Mouse (Mus musculus): ENCODE measurements around the gene Igfbp1.

The Igfbp1 gene

DNA sequence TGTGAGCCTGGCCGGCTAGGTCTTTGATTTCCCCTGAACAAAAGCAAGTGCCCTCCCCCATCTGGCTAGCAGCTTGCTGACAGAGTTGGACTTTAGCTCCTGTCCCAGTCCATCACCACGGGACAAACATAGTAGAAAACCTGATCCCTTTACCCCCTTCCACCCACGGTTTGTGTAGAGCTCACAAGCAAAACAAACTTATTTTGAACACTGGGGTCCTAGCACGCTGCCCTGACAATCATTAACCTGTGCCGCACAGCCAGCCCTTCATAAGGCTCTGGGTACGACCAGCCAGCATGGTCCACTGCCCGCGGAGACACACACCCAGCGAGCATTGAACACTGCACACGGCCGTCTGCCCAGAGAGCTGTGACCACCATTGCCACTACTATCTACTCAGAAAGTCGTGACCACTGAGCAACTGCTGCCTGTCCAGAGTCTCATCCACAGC lies at the start of gene Igfbp1:
Gene Igfbp1, plus strand, starts transcription at position 292 of the 451 bp plus-strand sequence.
- peak; percentile 85 to 89 for DNase-seq

DNA sequence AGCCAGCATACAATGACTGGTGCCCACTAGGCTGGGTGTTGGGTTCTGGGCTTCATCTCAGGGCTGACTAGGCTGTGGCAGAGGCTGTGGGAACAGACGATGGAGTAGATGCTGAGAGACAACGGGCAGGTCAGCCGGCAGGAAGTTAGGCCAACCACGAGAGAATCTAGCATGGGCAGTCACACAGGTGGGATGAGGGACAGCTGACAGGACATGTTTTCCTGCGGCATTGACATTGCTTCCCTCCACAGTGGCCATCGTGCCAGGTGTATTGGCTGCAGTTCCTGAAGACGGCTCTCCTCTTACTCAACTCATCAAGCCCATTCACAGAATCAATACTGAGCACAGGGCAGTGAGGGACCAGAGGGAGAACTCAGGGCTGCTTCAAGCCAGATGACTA lies 49.6 kb upstream of the Igfbp1 start:
- no peak for DNase-seq

DNA sequence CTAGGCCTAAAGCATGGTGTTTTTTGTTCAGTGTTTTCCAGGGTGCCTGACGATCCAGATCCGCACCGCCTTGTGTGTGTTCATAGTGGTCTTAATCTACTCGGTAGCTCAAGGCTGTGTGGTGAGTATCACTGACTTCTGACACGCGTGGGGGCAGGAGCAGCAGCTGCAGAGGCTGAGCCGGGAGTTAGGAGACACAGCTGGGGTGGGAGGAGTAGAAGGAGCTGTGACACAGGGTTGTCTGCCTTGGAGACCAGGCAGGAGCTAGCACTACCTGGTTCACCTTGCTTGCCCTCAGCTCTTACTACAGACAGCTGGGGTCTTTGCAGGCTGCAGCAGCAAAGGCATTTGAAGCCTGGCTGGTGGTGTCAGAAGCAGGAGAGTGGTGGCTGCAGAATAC lies 48.1 kb upstream of the Igfbp1 start:
- no peak for DNase-seq

DNA sequence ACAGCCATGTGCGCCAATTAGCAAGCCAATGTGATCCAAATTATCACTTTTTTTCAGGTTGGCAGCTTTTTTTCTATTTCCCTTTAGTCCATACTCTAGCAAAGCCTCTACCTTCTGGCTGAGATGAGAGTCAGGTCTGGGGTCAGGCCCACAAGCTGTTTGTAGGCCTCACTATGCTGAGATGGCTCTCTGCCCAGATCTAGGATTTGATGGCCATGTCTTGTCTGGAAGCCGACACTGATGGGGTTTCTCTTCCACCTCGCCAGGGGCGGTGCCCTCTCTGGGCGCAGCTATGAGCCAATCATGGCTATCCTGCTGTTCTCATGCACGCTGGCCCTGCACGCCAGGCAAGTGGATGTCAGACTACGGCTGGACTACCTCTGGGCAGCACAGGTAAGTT lies 47.1 kb upstream of the Igfbp1 start:
- no peak for DNase-seq

DNA sequence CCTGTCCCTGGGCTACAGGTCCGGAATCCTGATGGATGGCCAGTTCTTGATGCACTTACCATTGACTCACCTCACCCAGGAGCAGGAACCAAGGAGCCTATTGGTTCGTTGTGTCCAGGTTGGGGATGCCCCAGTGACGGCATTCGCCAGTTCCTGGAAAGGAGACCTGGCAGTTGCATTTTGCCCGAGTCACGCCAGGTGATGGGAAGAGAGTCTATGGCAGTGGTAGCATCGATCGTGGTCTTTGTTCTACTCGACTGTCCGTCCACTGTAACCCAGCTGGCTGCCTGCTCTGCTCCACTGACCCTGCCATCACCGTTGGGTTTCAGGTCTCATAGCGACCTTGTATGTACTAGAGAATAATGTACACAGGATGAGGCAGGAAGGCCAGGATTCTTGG lies 45.2 kb upstream of the Igfbp1 start:
- no peak for DNase-seq

DNA sequence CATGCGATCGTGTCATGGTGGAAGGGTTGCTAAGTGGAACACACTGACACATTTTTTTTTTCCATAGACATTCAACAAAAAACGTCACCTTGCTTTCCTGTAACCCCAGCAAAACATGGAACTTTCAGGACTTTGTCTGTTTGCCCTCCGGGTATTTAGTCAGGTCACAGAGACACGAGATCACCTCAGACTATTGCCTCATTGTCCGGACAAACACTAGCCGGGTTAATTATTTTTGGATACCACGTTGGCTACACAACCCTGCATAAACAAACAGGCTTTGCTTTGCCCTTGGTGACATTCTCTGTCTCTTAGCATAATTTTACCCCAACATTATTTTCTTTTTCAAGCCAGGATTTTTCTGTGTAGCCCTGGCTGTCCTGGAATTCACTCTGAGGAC lies 44.5 kb upstream of the Igfbp1 start:
- peak; percentile 53 to 83 for DNase-seq

DNA sequence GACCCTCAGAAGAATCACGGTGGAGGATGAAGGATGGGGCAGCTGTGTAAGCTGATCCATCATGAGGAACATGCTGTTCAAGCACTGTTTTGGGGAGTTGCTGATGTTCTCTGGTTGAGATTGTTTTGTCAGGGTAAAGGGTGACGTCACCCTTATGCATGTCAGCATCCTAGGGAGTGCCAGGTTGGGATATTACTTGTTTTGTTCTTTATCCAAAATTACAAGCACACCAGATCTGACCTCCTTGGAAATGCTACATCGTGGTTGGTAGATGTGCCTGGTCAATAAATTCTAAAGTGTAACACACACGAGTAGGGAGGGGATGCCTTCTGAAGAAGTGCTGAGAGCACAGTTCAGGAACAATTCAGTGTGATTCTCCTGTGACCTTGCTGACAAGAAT lies 41.2 kb upstream of the Igfbp1 start:
- DNase-seq, result peak in 1 of 2 experiments; percentile 12

DNA sequence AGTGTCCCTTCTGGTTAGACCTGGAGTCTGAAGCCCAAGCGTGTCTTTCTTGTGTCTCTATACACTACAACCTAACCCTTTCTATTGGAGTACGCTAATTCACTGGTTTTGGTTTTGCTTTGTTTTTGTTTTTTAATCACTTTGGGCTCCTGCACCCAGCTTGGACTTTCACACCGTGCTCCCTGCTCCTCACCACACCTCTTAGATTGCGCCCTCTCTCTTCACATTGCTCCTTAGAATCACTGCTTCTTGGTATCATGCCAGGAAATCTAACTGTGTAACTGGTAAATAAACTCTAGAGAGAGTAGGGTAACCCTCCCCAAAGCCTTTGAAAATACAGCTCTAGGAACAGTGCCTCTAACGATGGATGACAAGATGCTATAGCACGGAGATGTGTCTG lies 39.4 kb upstream of the Igfbp1 start:
- peak; percentile 43 to 73 for DNase-seq

DNA sequence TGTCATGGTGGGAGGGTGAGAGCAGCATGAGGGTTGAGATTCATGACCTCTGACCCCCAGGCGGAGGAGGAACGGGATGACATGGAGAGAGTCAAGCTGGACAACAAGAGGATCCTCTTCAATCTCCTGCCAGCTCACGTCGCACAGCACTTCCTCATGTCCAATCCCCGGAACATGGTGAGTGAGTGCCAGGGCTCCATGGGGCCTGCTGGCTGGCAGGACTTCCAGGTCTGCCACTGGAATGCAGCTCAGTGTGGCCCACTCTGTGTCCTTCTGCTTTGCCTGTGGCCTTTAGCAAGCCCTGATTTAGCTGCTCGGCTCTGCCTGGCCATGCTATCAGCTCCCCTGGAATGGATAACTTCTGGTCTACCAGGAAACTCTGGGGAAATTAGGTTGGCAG lies 37.4 kb upstream of the Igfbp1 start:
- DNase-seq, result peak in 1 of 2 experiments; percentile 31

DNA sequence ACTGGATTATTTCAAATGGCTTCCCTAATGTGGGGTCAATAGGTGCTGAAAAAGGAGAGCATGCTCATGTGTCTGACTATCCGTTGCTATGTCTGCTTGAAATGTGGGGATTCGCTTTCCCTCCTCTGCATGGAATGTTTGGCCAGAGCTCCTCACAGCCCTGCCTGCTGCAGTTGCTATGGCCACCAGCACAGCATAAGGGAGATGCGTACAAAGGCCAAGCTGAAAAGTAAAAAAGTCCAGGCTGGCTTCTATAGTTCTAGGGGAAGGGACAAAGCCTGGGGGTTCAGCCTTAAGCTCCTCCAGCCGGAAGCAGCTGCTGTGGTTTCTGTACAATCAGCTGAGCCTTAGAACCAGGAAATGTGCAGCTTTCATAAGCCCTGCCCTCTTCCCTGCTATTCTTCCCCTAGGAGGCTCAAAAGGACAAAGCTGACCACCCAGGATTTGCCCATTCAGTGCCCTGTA lies 36.9 kb upstream of the Igfbp1 start:
- no peak for DNase-seq

DNA sequence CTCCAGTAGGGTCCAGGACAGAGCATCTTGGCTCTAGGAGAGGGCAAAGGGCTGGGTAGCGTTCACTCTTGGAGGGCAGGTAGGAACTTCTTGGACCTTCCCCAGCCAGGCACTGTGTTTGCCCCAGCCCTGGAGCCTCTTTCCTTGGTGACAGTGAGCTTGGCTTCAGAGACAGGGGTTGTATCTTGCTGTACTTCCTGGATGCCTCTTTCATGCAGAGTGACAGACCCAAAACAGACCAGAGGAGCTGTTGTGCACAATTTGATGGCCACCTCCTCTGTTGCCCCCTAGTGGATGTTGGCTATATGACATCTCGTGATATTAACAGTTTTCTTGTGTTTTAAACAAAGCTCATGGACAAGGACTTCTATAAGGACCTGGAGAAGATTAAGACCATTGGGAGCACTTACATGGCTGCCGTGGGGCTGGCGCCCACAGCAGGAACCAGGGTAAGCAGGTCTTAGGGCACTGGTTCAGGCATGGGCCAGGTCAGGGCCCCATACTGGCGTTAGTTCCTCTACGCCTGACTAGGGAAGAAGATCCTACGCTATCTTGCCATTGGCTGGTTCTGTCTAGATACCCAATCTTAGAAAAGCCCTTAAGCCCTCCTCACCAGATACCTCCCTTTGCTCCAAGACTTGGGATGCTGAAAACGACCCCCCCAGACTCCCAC lies 35.9 kb upstream of the Igfbp1 start:
- peak; percentile 38 to 41 for DNase-seq

DNA sequence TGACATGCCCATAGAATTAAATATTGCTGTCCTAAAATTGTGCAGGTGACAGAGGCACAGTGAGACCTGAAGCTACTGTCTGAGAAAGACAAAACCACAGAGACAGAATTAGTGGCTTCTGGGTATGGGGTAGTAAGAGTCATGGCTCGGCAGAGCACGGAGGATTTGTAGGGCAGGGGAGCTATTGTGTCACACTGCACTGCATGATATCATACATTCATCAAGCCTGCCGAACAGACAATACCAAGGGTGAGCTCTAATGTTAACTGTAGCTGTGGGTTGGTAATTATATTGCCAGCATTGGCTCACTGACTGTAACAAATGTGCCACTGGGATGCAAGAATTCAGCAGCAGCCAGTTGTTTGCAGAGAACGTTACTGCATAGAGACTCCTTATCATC lies 33.2 kb upstream of the Igfbp1 start:
- DNase-seq, result no peak

DNA sequence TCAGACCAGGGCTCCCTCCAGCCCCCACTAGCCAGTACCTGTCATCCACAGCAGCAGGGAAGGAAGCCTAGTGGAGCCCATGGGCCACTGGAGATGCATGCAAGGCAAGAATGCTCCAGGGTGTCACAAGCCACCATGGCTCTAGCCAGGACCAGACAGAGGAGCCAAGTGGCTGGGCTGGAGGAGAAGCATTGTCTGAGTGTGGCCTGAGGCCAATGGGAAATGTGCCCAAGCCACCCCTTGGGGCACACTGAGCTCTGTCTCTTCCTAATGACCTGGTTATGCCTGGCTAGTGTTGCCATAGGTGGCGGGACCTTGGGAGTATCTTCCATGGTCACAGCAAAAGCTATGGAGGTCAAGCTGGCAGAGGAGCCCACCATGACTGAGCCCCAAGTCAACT lies 27.9 kb upstream of the Igfbp1 start:
- DNase-seq, result no peak

DNA sequence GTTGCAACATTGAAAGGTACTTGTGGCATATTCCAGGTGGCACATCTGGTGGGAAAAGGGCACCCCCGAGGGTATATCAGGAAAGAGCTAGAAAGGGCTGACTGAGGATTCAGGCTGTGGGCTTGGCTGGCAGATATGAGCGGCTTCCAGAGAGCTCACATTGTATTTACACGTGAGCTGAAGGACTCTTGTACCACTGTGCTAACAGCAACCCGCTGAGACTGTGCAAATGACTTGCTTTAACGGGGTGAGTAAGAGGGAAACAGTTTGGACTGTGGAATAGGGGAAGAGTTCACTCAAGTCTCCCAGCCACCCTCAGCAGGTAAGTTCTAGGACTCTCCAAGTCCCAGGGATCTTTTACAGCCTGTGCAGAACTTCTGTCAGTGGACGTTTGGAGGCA lies 23.9 kb upstream of the Igfbp1 start:
- DNase-seq, result peak; percentile 52 to 83

DNA sequence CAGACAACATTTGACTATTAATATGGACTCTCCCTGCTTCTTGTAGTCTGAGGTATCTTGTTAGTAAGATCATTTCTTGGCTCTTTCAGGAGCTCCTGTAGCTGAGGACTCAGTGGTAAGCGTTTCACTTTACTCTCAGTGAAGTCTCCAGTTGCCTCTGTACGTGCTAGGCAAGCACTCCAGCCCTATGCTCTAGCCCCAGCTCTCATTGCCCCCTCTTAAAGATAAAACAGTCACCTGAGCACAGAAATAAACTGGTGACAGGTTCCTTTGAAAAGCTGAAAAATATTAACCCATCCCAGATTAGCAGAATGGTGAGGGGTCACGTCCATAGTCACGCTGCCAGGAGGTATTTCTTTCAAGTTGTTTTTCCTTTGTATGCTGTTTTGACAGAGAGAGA lies 18.9 kb upstream of the Igfbp1 start:
- no peak for DNase-seq

DNA sequence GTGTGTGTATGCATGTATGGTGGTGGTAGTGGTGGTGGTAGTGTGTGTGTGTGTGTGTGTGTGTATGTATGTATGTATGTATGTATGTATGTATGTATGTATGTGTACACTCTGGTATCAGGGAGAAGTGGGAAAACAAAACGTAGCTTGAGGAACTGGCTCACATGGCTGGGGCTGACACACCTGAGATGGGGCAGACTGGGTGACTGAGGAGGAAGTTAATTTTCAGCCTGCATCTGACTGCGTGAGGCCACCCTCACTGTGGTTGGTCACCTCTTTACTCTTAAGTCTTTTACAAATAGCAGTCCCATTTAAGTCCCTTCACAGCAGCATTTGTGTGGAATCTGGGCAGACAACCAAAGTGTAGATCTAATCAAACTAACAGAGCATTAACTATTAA lies 18.3 kb upstream of the Igfbp1 start:
- no peak for DNase-seq

DNA sequence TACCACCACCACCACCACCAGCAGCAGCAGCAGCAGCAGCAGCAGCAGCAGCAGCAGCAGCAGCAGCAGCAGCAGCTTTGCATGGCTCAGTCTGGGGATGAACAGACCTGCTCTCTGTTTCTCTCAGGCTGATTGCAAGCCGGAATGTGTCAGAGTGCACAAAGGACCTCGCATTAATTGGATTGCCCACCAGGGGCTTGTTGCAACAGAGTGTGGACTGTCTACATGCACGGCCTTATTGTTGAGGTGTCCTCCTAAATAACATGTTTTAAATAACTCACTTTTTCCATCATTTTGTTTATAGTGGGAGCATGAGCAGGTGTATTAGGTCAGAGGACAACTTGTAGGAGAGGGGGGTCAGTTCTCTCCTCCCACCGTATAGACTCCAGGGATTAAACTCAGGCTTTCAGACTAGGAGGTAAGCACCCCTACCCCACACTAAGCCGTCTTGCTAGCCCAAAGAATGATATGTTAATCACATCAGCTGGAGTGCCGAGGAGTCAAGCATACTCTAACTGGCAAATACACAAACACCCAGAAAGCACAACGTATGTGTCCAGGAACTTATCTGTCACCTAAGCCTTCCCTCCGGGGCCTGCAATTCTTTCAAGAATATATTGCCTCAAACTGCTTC lies 15.1 kb upstream of the Igfbp1 start:
- no peak for DNase-seq

DNA sequence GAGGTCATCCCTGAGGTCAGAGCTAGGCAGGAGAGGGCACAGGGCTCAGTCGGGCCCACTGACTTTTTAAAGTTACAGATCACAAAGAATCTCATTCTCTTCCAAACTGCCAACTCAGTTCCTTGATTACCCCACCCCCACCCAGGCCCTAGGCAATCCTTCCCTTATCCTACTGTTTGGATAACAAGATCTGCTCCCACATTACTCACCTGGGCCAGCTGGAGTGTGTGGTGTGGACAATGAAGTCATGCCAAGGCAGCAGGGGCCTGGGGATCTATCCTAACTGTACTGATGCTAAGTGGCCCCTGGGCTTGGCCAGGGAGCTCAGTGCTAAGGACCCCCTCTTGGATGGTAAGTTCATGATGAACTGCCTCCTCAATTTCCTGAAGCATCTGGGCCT lies 13.2 kb upstream of the Igfbp1 start:
- no peak for DNase-seq

DNA sequence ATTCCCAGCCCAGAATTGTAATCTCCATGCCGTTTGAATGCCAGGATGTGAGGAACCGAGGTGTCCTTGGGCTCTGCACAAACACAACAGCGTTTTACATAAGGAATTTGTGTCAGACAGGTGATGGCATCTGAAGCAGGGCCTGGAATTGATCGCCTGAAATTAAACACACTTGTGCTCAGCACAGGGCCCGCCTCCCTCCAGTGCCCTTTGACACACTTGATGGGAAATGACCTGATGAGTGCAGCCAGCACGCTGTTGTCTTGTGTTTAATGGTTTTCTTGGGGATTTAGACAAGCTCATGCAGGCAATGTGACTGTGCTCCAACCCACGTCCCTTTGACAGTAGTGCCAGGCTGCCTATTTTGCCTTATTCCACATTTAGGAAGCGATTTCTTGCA lies 10.1 kb upstream of the Igfbp1 start:
- no peak for DNase-seq

DNA sequence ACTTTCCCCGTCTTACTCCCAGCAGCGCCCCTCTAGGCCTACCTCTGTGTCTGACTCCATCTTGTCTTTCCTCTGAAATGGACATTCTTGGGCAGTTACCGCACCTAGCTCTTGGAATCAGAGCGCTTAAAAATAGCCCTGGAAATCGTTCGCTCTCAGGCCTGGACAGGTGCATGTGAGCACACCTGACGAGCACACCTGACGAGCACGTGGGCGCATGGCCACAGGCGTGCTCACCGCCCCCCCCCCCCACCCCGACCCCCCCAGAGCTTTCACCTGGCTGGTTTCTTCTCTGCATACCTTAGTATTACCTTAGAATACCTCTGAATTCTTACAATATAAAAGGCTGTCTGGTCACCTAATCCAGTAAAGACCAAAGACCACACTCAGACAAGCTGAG lies 9.1 kb upstream of the Igfbp1 start, which contains the start of gene Gm11985:
Gene Gm11985, minus strand, starts transcription at position 101 of the 400 bp plus-strand sequence.
- DNase-seq, result no peak

DNA sequence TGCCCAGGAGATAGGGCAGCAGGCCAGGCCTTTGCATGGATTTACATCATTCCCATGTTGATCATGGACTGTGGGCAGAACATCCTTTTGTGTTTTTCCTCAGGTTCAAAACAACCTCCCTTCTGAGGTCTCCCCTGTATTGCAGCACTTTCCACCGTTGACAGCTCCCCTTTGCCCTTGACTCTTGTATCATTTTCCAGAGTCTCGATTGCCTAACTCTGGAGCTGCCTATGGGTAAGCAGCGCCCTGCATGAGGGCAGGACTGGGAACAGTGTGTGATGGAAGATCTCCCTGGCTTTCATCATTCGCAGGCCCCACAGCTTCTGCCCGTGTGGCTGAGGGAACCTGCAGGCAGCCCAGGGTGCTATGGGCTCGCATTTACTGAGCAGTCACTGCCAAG lies 4.9 kb upstream of the Igfbp1 start:
- no peak for DNase-seq

DNA sequence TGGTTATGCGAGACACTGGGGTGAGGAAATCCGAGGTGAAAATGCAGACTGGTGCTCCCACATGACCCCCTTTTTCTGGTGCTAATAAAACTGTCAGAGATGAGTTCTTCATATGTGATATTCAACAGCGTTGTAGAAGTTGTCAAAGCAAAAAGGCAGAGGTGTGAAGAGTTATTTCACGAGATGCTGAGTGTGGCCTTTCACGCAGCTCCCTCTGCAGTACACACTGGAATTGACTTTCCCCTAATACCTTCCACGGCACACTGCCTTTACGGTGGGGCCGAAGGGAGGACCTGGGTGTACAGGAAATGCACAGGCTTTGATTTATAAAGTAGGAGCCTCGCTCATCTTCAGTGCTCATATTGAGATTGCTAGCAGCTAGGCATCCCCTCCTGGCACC lies 4.4 kb upstream of the Igfbp1 start:
- no peak for DNase-seq

DNA sequence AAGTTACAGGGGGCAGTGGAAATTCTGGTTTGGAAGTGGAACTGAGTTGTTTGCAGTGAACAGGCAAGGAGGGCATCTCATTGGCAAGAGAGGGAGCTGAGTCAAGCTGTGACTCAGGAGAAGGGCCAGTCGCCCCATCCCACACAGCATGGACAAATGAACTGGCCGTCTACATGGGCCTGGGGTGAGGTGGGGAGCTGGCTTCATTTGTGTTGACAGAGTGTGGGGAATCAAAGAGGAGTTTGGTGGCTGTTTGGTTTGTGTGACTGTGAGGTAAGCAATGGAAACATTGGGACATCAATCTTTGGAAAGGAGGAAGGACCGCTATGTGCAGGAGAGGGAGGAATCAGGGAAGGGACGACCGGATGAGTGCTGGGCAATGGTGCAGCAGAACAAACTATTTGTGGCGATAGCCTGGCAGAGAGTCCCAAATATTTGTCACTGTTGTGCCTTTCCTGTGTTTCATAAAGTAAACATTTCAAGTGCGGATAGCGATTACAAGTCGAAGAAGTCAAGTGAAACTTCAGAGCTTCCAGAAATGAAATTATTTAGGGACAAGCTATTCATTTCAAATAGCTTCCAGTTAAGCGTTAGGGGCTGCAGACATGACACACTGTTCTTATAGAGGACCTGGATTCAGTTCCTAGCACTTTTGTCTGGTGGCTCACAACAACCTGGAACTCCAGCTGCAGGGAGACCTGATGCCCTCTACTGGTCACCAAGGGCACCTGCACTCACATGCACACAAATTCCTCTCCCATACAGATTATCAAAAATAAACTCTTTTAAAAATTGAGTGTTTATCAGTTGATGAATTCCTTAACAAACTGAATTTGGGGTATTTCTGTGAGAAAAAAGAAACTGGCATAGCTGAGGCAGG lies 2.9 kb upstream of the Igfbp1 start:
- DNase-seq, result no peak

DNA sequence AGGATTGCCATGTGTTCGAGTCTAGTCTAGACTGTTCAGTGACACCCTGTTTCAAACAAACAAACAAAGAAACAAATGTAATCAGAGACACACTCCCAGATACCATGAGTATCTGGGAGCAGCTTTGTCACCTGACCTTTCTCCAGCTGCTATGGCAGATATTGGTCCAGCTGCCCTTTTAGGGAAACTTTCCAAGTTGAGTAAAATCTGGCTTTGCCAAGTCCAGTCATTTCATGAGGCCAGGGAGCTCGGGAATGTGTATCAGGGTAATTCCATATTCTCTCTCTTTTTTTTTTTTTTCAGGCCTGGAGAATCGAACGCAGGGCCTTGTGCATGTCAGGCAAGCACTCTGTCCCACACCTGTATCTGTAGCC lies 2.3 kb upstream of the Igfbp1 start:
- no peak for DNase-seq
